24 mouse cellular contexts compared by ENCODE assay signal in genomic region chr12:32223629-32224028, GRCm38 (mm10).
"Had no signal": no experiment of that assay in that cellular context is flagged by ENCODE, and none has a peak within 500 bp of the region (broad histone marks: within the 10 kb centered on the region; RNA-seq: fewer than 3 reads in every experiment).

No protein-coding gene starts in this region.

- DNase-seq: gastrocnemius, adult 2 months; gastrocnemius, postnatal 10 days; gastrocnemius, postnatal 25 days; heart, adult 18-20 months; heart, postnatal 10 days; heart, postnatal 4 days; kidney, adult 18-20 months; kidney, adult 8-10 months; kidney, postnatal 10 days; kidney, postnatal 25 days; kidney, postnatal 4 days; left cerebral cortex, postnatal 4 days had no signal

- H3K9ac ChIP-seq: heart, embryonic 12.5 days; hindbrain, embryonic 12.5 days; hindbrain, embryonic 14.5 days; intestine, embryonic 15.5 days; limb, embryonic 13.5 days; limb, embryonic 15.5 days had no signal

- H3K9me3 ChIP-seq: heart, embryonic 10.5 days; heart, embryonic 12.5 days; hindbrain, embryonic 10.5 days; hindbrain, embryonic 12.5 days; intestine, embryonic 15.5 days; limb, embryonic 13.5 days; limb, embryonic 15.5 days had no signal

- ATAC-seq: hindbrain, embryonic 16.5 days; inflammation-experienced regulatory T-cells, adult 6 months; intestine, embryonic 15.5 days; intestine, postnatal 0 days had no signal

- H3K4me2 ChIP-seq: heart, embryonic 12.5 days; hindbrain, embryonic 12.5 days; hindbrain, embryonic 14.5 days; intestine, embryonic 15.5 days; limb, embryonic 13.5 days; limb, embryonic 15.5 days had no signal

- H3K27ac ChIP-seq: gastrocnemius, adult 2 months; heart, embryonic 10.5 days; hindbrain, embryonic 10.5 days; hindbrain, embryonic 12.5 days; hindbrain, embryonic 14.5 days; intestine, embryonic 15.5 days; layer of hippocampus, adult 2 months; limb, embryonic 13.5 days; limb, embryonic 15.5 days had no signal

- H3K27me3 ChIP-seq: heart, embryonic 12.5 days; hindbrain, embryonic 12.5 days; intestine, embryonic 15.5 days; limb, embryonic 13.5 days; limb, embryonic 15.5 days had no signal

- H3K36me3 ChIP-seq: heart, embryonic 10.5 days; heart, embryonic 12.5 days; hindbrain, embryonic 10.5 days; hindbrain, embryonic 12.5 days; intestine, embryonic 15.5 days; limb, embryonic 13.5 days; limb, embryonic 15.5 days had no signal

- H3K4me3 ChIP-seq: gastrocnemius, adult 2 months; heart, embryonic 10.5 days; heart, embryonic 12.5 days; hindbrain, embryonic 10.5 days; hindbrain, embryonic 12.5 days; intestine, embryonic 15.5 days; layer of hippocampus, adult 2 months; limb, embryonic 13.5 days; limb, embryonic 15.5 days had no signal

- H3K4me1 ChIP-seq: heart, embryonic 10.5 days; heart, embryonic 12.5 days; hindbrain, embryonic 10.5 days; hindbrain, embryonic 12.5 days; intestine, embryonic 15.5 days; limb, embryonic 13.5 days; limb, embryonic 15.5 days had no signal
